Mouse (Mus musculus) CH12.LX (cell line): Measurements from ENCODE around the gene Dnajb11.
A peak's percentile ranks its signal among the peaks of the same experiment; 100 is the strongest.

Source experiments
- BHLHE40 ChIP-seq: IDR thresholded peaks from 2 replicates; pipeline ENCODE4 v1.6.1; 2011; ENCODE audit warnings: mild to moderate bottlenecking, low read depth, low read length, improper control_type of control experiment
- CHD2 ChIP-seq: IDR thresholded peaks from 2 replicates; pipeline ENCODE4 v1.6.1; 2011; ENCODE audit warnings: low read length, improper control_type of control experiment
- CTCF ChIP-seq, 2 experiments: IDR thresholded peaks in 1 of 2; conservative IDR thresholded peaks in 1 of 2; 2 replicates each; pipeline ENCODE4 v1.5.1; 2011 to 2012; ENCODE audit warnings: low read depth in 2 of 2, low read length in 2 of 2, improper control_type of control experiment in 1 of 2, inconsistent platforms in 1 of 2, mild to moderate bottlenecking in 1 of 2, moderate library complexity in 1 of 2
- E2F4 ChIP-seq: IDR thresholded peaks from 2 replicates; pipeline ENCODE4 v1.6.1; 2011; ENCODE audit warnings: low read depth, low read length, improper control_type of control experiment; ENCODE audit not compliant: insufficient replicate concordance
- GABPA ChIP-seq: IDR thresholded peaks from 2 replicates; pipeline ENCODE4 v1.6.1; 2012; ENCODE audit warnings: low read depth, low read length, improper control_type of control experiment, inconsistent platforms; ENCODE audit not compliant: insufficient replicate concordance
- JUN ChIP-seq: IDR thresholded peaks from 2 replicates; pipeline ENCODE4 v1.6.1; 2011; ENCODE audit warnings: low read depth, mild to moderate bottlenecking, low read length, improper control_type of control experiment, moderate library complexity; ENCODE audit not compliant: insufficient read depth
- MEF2A ChIP-seq: IDR thresholded peaks from 2 replicates; pipeline ENCODE4 v1.6.1; 2014; ENCODE audit warnings: low read depth, mild to moderate bottlenecking, inconsistent platforms, low read length, improper control_type of control experiment, borderline replicate concordance
- POLR2A ChIP-seq: IDR thresholded peaks from 2 replicates; pipeline ENCODE4 v1.6.1; 2011; ENCODE audit warnings: low read depth, mild to moderate bottlenecking, improper control_type of control experiment, low read length
- POLR2AphosphoS2 ChIP-seq: IDR thresholded peaks from 2 replicates; pipeline ENCODE4 v1.6.1; 2011; ENCODE audit warnings: low read depth, low read length, improper control_type of control experiment
- RCOR1 ChIP-seq: conservative IDR thresholded peaks from 2 replicates; pipeline ENCODE4 v1.6.1; 2012; ENCODE audit warnings: low read depth, mild to moderate bottlenecking, inconsistent platforms, low read length, improper control_type of control experiment
- SMC3 ChIP-seq: IDR thresholded peaks from 2 replicates; pipeline ENCODE4 v1.6.1; 2011; ENCODE audit warnings: low read depth, low read length, improper control_type of control experiment

GRCm38 (mm10) chr16:22820731-22821130, 36.9 kb upstream of the Dnajb11 start:
- peak; percentile 38; the same call in 1 of the 2 replicates for TF ChIP-seq SMC3
- TF ChIP-seq CHD2 = no peak
- TF ChIP-seq E2F4 = no peak
- no peak for TF ChIP-seq MEF2A
- peak; percentile 29 to 61; a peak in 2 of 4 replicates for TF ChIP-seq CTCF (conservative IDR thresholded peaks at IDR 0.05 in 1 of 2, IDR thresholded peaks at IDR 0.05 in 1 of 2; ENCODE audit: low read depth in 2 of 2, low read length in 2 of 2)
- no peak for TF ChIP-seq POLR2A
- TF ChIP-seq GABPA = no peak
- no peak for TF ChIP-seq BHLHE40
- no peak for TF ChIP-seq JUN
- TF ChIP-seq POLR2AphosphoS2 = no peak
- no peak for TF ChIP-seq RCOR1
